Mouse (Mus musculus): ENCODE results near the gene Olfr743.
"Not testable (repeated sequence)": the region's sequence is repeated elsewhere in the genome, so short reads cannot be mapped to it uniquely, and the experiment has no call there.

The Olfr743 gene

GRCm38 (mm10) chr14:50521539-50521938, at the start of gene Olfr743:
Gene Olfr743 (plus strand): TSS chr14:50521839.
- no peak for DNase-seq

- no peak for DNase-seq
These were observed 49.2 kb upstream of the Olfr743 start, which contains the start of gene Olfr741 for GRCm38 (mm10) chr14:50472438-50472837. Gene Olfr741 (plus strand): TSS chr14:50472738.

- no peak for DNase-seq
These were observed 43.2 kb upstream of the Olfr743 start for GRCm38 (mm10) chr14:50478406-50478805.

GRCm38 (mm10) chr14:50503300-50503699, 18.3 kb upstream of the Olfr743 start, which contains the start of gene Olfr742:
Gene Olfr742 (plus strand): TSS chr14:50503600.
- DNase-seq, result no peak

- DNase-seq, result no peak
These were observed 31.1 kb downstream of the Olfr743 start for GRCm38 (mm10) chr14:50552734-50553133.

GRCm38 (mm10) chr14:50573056-50573455, 51.4 kb downstream of the Olfr743 start:
- not testable (repeated sequence) for DNase-seq

Measured in right cerebral cortex, postnatal 4 days (tissue).